Mouse (Mus musculus) ES-E14 (cell line): ENCODE data around the gene Plch2.

ENCODE experiments used
- CHD2 ChIP-seq: IDR thresholded peaks from 2 replicates; pipeline ENCODE4 v1.6.1; 2014; ENCODE audit warnings: mild to moderate bottlenecking, low read depth, low read length, inconsistent platforms
- ZC3H11A ChIP-seq: IDR thresholded peaks from 2 replicates; pipeline ENCODE4 v1.6.1; 2012; ENCODE audit warnings: low read depth, mild to moderate bottlenecking, inconsistent platforms, low read length, borderline replicate concordance

DNA sequence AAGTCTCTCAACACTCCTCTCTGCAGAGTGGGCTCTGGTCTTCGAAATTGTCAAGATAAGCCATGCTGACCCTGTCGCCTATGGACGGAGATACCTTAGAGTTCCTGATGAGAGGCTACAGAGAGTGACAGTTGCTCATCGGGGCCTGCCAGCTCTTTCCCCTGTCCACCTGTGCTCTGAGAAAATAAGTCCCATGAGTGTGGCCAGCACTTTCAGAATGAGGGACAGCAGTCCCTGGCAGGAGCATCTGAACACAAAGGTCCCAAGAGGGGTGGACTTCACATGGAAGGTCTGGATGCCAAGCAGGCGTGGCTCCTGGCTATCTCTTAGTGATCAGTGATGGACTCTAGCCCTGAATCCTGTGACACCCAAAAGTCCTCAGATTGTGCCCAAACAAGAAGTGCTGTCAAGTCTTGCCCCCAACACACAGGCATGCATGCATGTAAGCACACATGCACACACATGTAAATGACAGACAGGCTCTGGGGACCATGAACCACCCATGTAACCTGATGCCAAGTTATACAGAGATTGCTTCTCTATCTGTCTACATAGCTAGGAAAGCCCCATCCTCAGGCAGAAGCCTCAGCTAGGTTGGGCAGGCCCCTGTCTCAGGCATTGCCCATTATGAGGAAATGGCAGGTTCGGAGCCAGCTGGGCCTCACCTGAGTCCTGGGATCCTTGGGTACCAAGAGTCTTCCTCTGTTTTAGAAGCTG, 113.1 kb downstream of the Plch2 start:
- TF ChIP-seq ZC3H11A (no peak), CHD2 (no peak)
